Mouse (Mus musculus): Measurements from ENCODE around the gene Prickle1. TPM values are rescaled to one million over a fixed set of nuclear protein-coding genes. Genes with fewer than 3 reads are reported as not detected.

The Prickle1 gene
- total and polyA plus RNA-seq, 3 experiments: 0.64 to 1.8 (median 1.7) TPM

- no peak for DNase-seq (ENCODE audit: extremely low read depth)
- TF ChIP-seq USF2 (conservative IDR thresholded peaks at IDR 0.05; ENCODE audit: low read depth, low read length): no peak
- TF ChIP-seq RCOR1 (conservative IDR thresholded peaks at IDR 0.05; ENCODE audit: low read depth, low read length): no peak
- TF ChIP-seq ZMIZ1 (IDR thresholded peaks at IDR 0.05; ENCODE audit: low read depth, low read length): no peak
- TF ChIP-seq TBP (conservative IDR thresholded peaks at IDR 0.05; ENCODE audit: low read depth, low read length): no peak
- TF ChIP-seq EP300 (IDR thresholded peaks at IDR 0.05; ENCODE audit: low read length): no peak
- TF ChIP-seq TCF12 (IDR thresholded peaks at IDR 0.05; ENCODE audit: low read depth, low read length): no peak
- no peak for TF ChIP-seq MEF2A (IDR thresholded peaks at IDR 0.05; ENCODE audit: borderline replicate concordance, low read depth, low read length)
- TF ChIP-seq MXI1 (IDR thresholded peaks at IDR 0.05; ENCODE audit: low read depth, low read length): no peak
- in situ Hi-C loops (cut with MboI; ENCODE audit: low pct_ligation_motif_present, low pct_unique_long_range_greater_than_20kb, low sequenced_read_pairs) (loop anchor here (25.0 kb wide), 1 partner anchor 1012 kb away; the partner anchor contains the start of genes Irak4 and Pus7l), dilution Hi-C loops (cut with MboI; ENCODE audit: extremely low pct_ligation_motif_present, extremely low pct_unique_long_range_greater_than_20kb, low sequenced_read_pairs) (no loop called here)
- Histone ChIP-seq H3K36me3 (replicated peaks in 1 of 2; ENCODE audit: control insufficient read depth in 1 of 2, insufficient read depth in 1 of 2, low read length in 1 of 2) (no peaks in the 10 kb centered on the region), H3K9ac (ENCODE audit: insufficient read depth, low read depth) (no peak overlapping the region), H3K4me3 (replicated peaks in 1 of 3; ENCODE audit: low read depth in 2 of 3, low read length in 2 of 3, poor library complexity in 1 of 3) (no peak overlapping the region), H3K79me2 (replicated peaks; ENCODE audit: control insufficient read depth, extremely low read depth, insufficient read depth, poor library complexity, severe bottlenecking) (no peaks in the 10 kb centered on the region), H3K4me2 (ENCODE audit: insufficient read depth, low read depth, poor library complexity, severe bottlenecking) (no peak overlapping the region), H3K9me3 (replicated peaks; ENCODE audit: low read length) (no peaks in the 10 kb centered on the region), H3K27me3 (replicated peaks) (peaks cover 2% of the 10 kb centered on the region), H3K4me1 (ENCODE audit: control insufficient read depth in 1 of 2, insufficient read depth in 2 of 2) (no peaks in the 10 kb centered on the region), H3K27ac (ENCODE audit: insufficient read depth, low read depth) (no peak overlapping the region)
Observed at GRCm38 (mm10) chr15:93525305-93525917, 70.3 kb downstream of the Prickle1 start.

GRCm38 (mm10) chr15:93521787-93522180, 73.9 kb downstream of the Prickle1 start:
- no peaks in the 10 kb centered on the region for H3K79me2 ChIP-seq (replicated peaks; ENCODE audit: control insufficient read depth, extremely low read depth, insufficient read depth, poor library complexity, severe bottlenecking)
- peaks cover 0 to 15% of the 10 kb centered on the region in 2 experiments; a peak in 2 of 4 replicates for H3K4me1 ChIP-seq (ENCODE audit: control insufficient read depth in 1 of 2, insufficient read depth in 2 of 2)
- in situ Hi-C loops (cut with MboI; ENCODE audit: low pct_ligation_motif_present, low pct_unique_long_range_greater_than_20kb, low sequenced_read_pairs) (no loop called here), dilution Hi-C loops (cut with MboI; ENCODE audit: extremely low pct_ligation_motif_present, extremely low pct_unique_long_range_greater_than_20kb, low sequenced_read_pairs) (no loop called here)
- no peak overlapping the region for H3K9ac ChIP-seq (ENCODE audit: insufficient read depth, low read depth)
- H3K4me3 ChIP-seq (replicated peaks in 1 of 3; ENCODE audit: low read depth in 2 of 3, low read length in 2 of 3, poor library complexity in 1 of 3): no peak overlapping the region
- H3K27me3 ChIP-seq (replicated peaks): peaks cover 9% of the 10 kb centered on the region
- DNase-seq (ENCODE audit: extremely low read depth): no peak
- no peaks in the 10 kb centered on the region for H3K36me3 ChIP-seq (replicated peaks in 1 of 2; ENCODE audit: control insufficient read depth in 1 of 2, insufficient read depth in 1 of 2, low read length in 1 of 2)
- TF ChIP-seq MEF2A (IDR thresholded peaks at IDR 0.05; ENCODE audit: borderline replicate concordance, low read depth, low read length): no peak
- no peak for TF ChIP-seq TBP (conservative IDR thresholded peaks at IDR 0.05; ENCODE audit: low read depth, low read length)
- no peak for TF ChIP-seq CTCF (conservative IDR thresholded peaks at IDR 0.05 in 1 of 2, IDR thresholded peaks at IDR 0.05 in 1 of 2; ENCODE audit: low read depth in 2 of 2, low read length in 2 of 2)
- no peak for TF ChIP-seq MYC (IDR thresholded peaks at IDR 0.05; ENCODE audit: low read depth, low read length)
- TF ChIP-seq CHD1 (IDR thresholded peaks at IDR 0.05; ENCODE audit: low read depth, low read length): no peak
- H3K9me3 ChIP-seq (replicated peaks; ENCODE audit: low read length): no peaks in the 10 kb centered on the region
- no peak overlapping the region for H3K4me2 ChIP-seq (ENCODE audit: insufficient read depth, low read depth, poor library complexity, severe bottlenecking)
- no peak overlapping the region for H3K27ac ChIP-seq (ENCODE audit: insufficient read depth, low read depth)

GRCm38 (mm10) chr15:93521088-93521786, 74.5 kb downstream of the Prickle1 start:
- Histone ChIP-seq H3K9ac (ENCODE audit: insufficient read depth, low read depth) (no peak overlapping the region), H3K9me3 (replicated peaks; ENCODE audit: low read length) (no peaks in the 10 kb centered on the region), H3K4me3 (replicated peaks in 1 of 3; ENCODE audit: low read depth in 2 of 3, low read length in 2 of 3, poor library complexity in 1 of 3) (no peak overlapping the region), H3K27me3 (replicated peaks) (peaks cover 9% of the 10 kb centered on the region), H3K27ac (ENCODE audit: insufficient read depth, low read depth) (no peak overlapping the region), H3K4me1 (ENCODE audit: control insufficient read depth in 1 of 2, insufficient read depth in 2 of 2) (peaks cover 0 to 15% of the 10 kb centered on the region in 2 experiments; a peak in 2 of 4 replicates), H3K79me2 (replicated peaks; ENCODE audit: control insufficient read depth, extremely low read depth, insufficient read depth, poor library complexity, severe bottlenecking) (no peaks in the 10 kb centered on the region), H3K36me3 (replicated peaks in 1 of 2; ENCODE audit: control insufficient read depth in 1 of 2, insufficient read depth in 1 of 2, low read length in 1 of 2) (no peaks in the 10 kb centered on the region), H3K4me2 (ENCODE audit: insufficient read depth, low read depth, poor library complexity, severe bottlenecking) (no peak overlapping the region)
- dilution Hi-C loops (cut with MboI; ENCODE audit: extremely low pct_ligation_motif_present, extremely low pct_unique_long_range_greater_than_20kb, low sequenced_read_pairs): no loop called here
- TF ChIP-seq MEF2A (IDR thresholded peaks at IDR 0.05; ENCODE audit: borderline replicate concordance, low read depth, low read length): no peak
- TF ChIP-seq CHD2 (IDR thresholded peaks at IDR 0.05; ENCODE audit: low read length): no peak
- no peak for TF ChIP-seq ETS1 (conservative IDR thresholded peaks at IDR 0.05; ENCODE audit: low read depth, low read length)
- no peak for TF ChIP-seq SIN3A (IDR thresholded peaks at IDR 0.05; ENCODE audit: low read length)
- TF ChIP-seq NELFE (IDR thresholded peaks at IDR 0.05; ENCODE audit: low read depth, low read length): no peak
- TF ChIP-seq ELF1 (IDR thresholded peaks at IDR 0.05; ENCODE audit: low read depth, low read length): no peak
- no peak for TF ChIP-seq UBTF (IDR thresholded peaks at IDR 0.05; ENCODE audit: low read depth, low read length)
- TF ChIP-seq JUN (IDR thresholded peaks at IDR 0.05; ENCODE audit: insufficient read depth, low read depth, low read length): no peak
- in situ Hi-C loops (cut with MboI; ENCODE audit: low pct_ligation_motif_present, low pct_unique_long_range_greater_than_20kb, low sequenced_read_pairs): no loop called here
- DNase-seq (ENCODE audit: extremely low read depth): no peak
